ENCODE assay signal across 8 mouse cellular contexts in the genomic region with DNA sequence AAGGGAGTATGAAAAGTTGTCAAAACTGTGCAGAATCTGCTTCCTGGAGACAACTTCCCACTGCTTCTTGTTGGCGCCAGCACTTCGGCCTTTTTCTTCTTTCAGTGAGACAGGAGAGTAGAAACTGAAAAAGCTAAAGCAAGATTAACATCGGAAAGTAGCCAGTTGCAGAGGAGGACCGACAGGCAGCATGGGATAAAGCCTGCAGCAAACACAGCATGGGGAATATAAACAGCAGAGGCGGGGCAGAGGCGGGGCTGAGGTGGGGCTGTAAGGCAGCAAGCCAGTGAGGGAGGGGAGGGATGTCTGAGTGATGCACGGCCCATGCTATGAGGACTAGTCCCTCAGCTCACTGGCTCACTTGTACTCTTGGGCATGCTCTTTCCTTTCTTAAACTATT.
DNase-seq lines count a peak whose midpoint lies in the region; ATAC-seq and TF ChIP-seq lines count a peak whose summit lies in the region.

No protein-coding gene starts in this region.

- no peak for TF ChIP-seq CTCF in forebrain, postnatal 0 days (IDR thresholded peaks at IDR 0.05; ENCODE audit: low read depth)
- no peak for TF ChIP-seq CTCF in midbrain, postnatal 0 days (IDR thresholded peaks at IDR 0.05)
- no peak for TF ChIP-seq CTCF in intestine, postnatal 0 days (IDR thresholded peaks at IDR 0.05; ENCODE audit: low read depth)

- no peak overlapping the region for H3K27ac ChIP-seq in forebrain, embryonic 14.5 days (ENCODE audit: low read depth, low read length)
- no peak overlapping the region for H3K27ac ChIP-seq in forebrain, postnatal 0 days (ENCODE audit: low read depth, low read length)
- no peak overlapping the region for H3K27ac ChIP-seq in limb, embryonic 11.5 days (replicated peaks; ENCODE audit: low read depth, low read length)
- no peak overlapping the region for H3K27ac ChIP-seq in limb, embryonic 10.5 days
- H3K27ac ChIP-seq in embryonic facial prominence, embryonic 15.5 days (replicated peaks) = no peak overlapping the region
- H3K27ac ChIP-seq in midbrain, postnatal 0 days (ENCODE audit: low read depth, low read length) = no peak overlapping the region
- no peak overlapping the region for H3K27ac ChIP-seq in intestine, postnatal 0 days (ENCODE audit: low read depth, low read length)
- no peak overlapping the region for H3K27ac ChIP-seq in liver, embryonic 11.5 days (ENCODE audit: low read depth, low read length)

- H3K4me3 ChIP-seq in forebrain, embryonic 14.5 days (ENCODE audit: low read depth, low read length) = no peak overlapping the region
- H3K4me3 ChIP-seq in forebrain, postnatal 0 days (ENCODE audit: low read depth, low read length) = no peak overlapping the region
- H3K4me3 ChIP-seq in limb, embryonic 11.5 days (ENCODE audit: low read depth, low read length) = no peak overlapping the region
- H3K4me3 ChIP-seq in limb, embryonic 10.5 days = no peak overlapping the region
- H3K4me3 ChIP-seq in embryonic facial prominence, embryonic 15.5 days (replicated peaks) = no peak overlapping the region
- no peak overlapping the region for H3K4me3 ChIP-seq in midbrain, postnatal 0 days (ENCODE audit: low read depth, low read length)
- no peak overlapping the region for H3K4me3 ChIP-seq in intestine, postnatal 0 days (ENCODE audit: low read depth, low read length)
- no peak overlapping the region for H3K4me3 ChIP-seq in liver, embryonic 11.5 days (ENCODE audit: low read depth, low read length)

- no peaks in the 10 kb centered on the region for H3K9me3 ChIP-seq in forebrain, embryonic 14.5 days (replicated peaks; ENCODE audit: control insufficient read depth, low read length)
- H3K9me3 ChIP-seq in forebrain, postnatal 0 days (ENCODE audit: low read length) = no peaks in the 10 kb centered on the region
- no peaks in the 10 kb centered on the region for H3K9me3 ChIP-seq in limb, embryonic 11.5 days (ENCODE audit: control insufficient read depth, low read length)
- no peaks in the 10 kb centered on the region for H3K9me3 ChIP-seq in limb, embryonic 10.5 days (replicated peaks)
- no peaks in the 10 kb centered on the region for H3K9me3 ChIP-seq in embryonic facial prominence, embryonic 15.5 days (replicated peaks)
- H3K9me3 ChIP-seq in midbrain, postnatal 0 days (ENCODE audit: low read length) = no peaks in the 10 kb centered on the region
- H3K9me3 ChIP-seq in intestine, postnatal 0 days (ENCODE audit: control insufficient read depth) = no peaks in the 10 kb centered on the region
- no peaks in the 10 kb centered on the region for H3K9me3 ChIP-seq in liver, embryonic 11.5 days (ENCODE audit: control insufficient read depth, low read length)

- H3K27me3 ChIP-seq in forebrain, embryonic 14.5 days (replicated peaks; ENCODE audit: control insufficient read depth, insufficient read depth, low read length) = no peaks in the 10 kb centered on the region
- no peaks in the 10 kb centered on the region for H3K27me3 ChIP-seq in forebrain, postnatal 0 days (ENCODE audit: insufficient read depth, low read length)
- no peaks in the 10 kb centered on the region for H3K27me3 ChIP-seq in limb, embryonic 11.5 days (ENCODE audit: control insufficient read depth, insufficient read depth, low read length)
- no peaks in the 10 kb centered on the region for H3K27me3 ChIP-seq in limb, embryonic 10.5 days (ENCODE audit: low read depth, poor library complexity, severe bottlenecking)
- no peaks in the 10 kb centered on the region for H3K27me3 ChIP-seq in embryonic facial prominence, embryonic 15.5 days
- H3K27me3 ChIP-seq in midbrain, postnatal 0 days (ENCODE audit: insufficient read depth, low read length) = no peaks in the 10 kb centered on the region
- H3K27me3 ChIP-seq in intestine, postnatal 0 days (replicated peaks; ENCODE audit: control insufficient read depth, insufficient read depth, low read length) = no peaks in the 10 kb centered on the region
- no peaks in the 10 kb centered on the region for H3K27me3 ChIP-seq in liver, embryonic 11.5 days (replicated peaks; ENCODE audit: control insufficient read depth, insufficient read depth, low read length)

- DNase-seq in forebrain, embryonic 14.5 days (ENCODE audit: low spot score) = peak; percentile 32
- no peak for DNase-seq in forebrain, postnatal 0 days
- peak; percentile 41 for DNase-seq in limb, embryonic 11.5 days (ENCODE audit: low spot score)
- DNase-seq in limb, embryonic 10.5 days (ENCODE audit: low spot score) = no peak
- DNase-seq in midbrain, postnatal 0 days (ENCODE audit: low spot score) = peak; percentile 21
- no peak for DNase-seq in liver, embryonic 11.5 days (ENCODE audit: low spot score)

- 14% methylated on average over 7 of the region's 7 CpGs for WGBS in forebrain, embryonic 14.5 days
- 17% methylated on average over 7 of the region's 7 CpGs for WGBS in forebrain, postnatal 0 days
- WGBS in limb, embryonic 11.5 days = 19% methylated on average over 7 of the region's 7 CpGs
- 15% methylated on average over 7 of the region's 7 CpGs for WGBS in limb, embryonic 10.5 days
- 15% methylated on average over 7 of the region's 7 CpGs for WGBS in embryonic facial prominence, embryonic 15.5 days
- WGBS in midbrain, postnatal 0 days = 14% methylated on average over 7 of the region's 7 CpGs
- 16% methylated on average over 7 of the region's 7 CpGs for WGBS in intestine, postnatal 0 days
- WGBS in liver, embryonic 11.5 days = 21% methylated on average over 7 of the region's 7 CpGs

- no peaks in the 10 kb centered on the region for H3K36me3 ChIP-seq in forebrain, embryonic 14.5 days (ENCODE audit: control insufficient read depth, insufficient read depth, low read length)
- no peaks in the 10 kb centered on the region for H3K36me3 ChIP-seq in forebrain, postnatal 0 days (ENCODE audit: insufficient read depth)
- H3K36me3 ChIP-seq in limb, embryonic 11.5 days (ENCODE audit: control insufficient read depth, insufficient read depth, low read length) = no peaks in the 10 kb centered on the region
- no peaks in the 10 kb centered on the region for H3K36me3 ChIP-seq in limb, embryonic 10.5 days
- no peaks in the 10 kb centered on the region for H3K36me3 ChIP-seq in embryonic facial prominence, embryonic 15.5 days
- H3K36me3 ChIP-seq in midbrain, postnatal 0 days (ENCODE audit: insufficient read depth, low read length) = no peaks in the 10 kb centered on the region
- H3K36me3 ChIP-seq in intestine, postnatal 0 days (ENCODE audit: control insufficient read depth, insufficient read depth) = no peaks in the 10 kb centered on the region
- H3K36me3 ChIP-seq in liver, embryonic 11.5 days (ENCODE audit: control insufficient read depth, insufficient read depth, low read length) = no peaks in the 10 kb centered on the region

- no peak overlapping the region for H3K9ac ChIP-seq in forebrain, embryonic 14.5 days (ENCODE audit: low read length)
- no peak overlapping the region for H3K9ac ChIP-seq in forebrain, postnatal 0 days
- no peak overlapping the region for H3K9ac ChIP-seq in limb, embryonic 11.5 days (ENCODE audit: low read length)
- H3K9ac ChIP-seq in embryonic facial prominence, embryonic 15.5 days = no peak overlapping the region
- H3K9ac ChIP-seq in midbrain, postnatal 0 days (replicated peaks; ENCODE audit: low read length, poor library complexity, severe bottlenecking) = no peak overlapping the region
- no peak overlapping the region for H3K9ac ChIP-seq in intestine, postnatal 0 days (ENCODE audit: low read depth, low read length)
- no peak overlapping the region for H3K9ac ChIP-seq in liver, embryonic 11.5 days (ENCODE audit: low read depth, low read length)

- no peak for ATAC-seq in forebrain, embryonic 14.5 days
- no peak for ATAC-seq in forebrain, postnatal 0 days
- ATAC-seq in limb, embryonic 11.5 days (ENCODE audit: insufficient number of reproducible peaks, low FRiP score, low TSS enrichment, low read depth) = no peak
- ATAC-seq in embryonic facial prominence, embryonic 15.5 days (ENCODE audit: insufficient number of reproducible peaks, low FRiP score, low TSS enrichment, low read depth) = no peak; the same call in 1 of the 2 replicates
- no peak for ATAC-seq in midbrain, postnatal 0 days (ENCODE audit: low FRiP score)
- no peak for ATAC-seq in intestine, postnatal 0 days
- no peak for ATAC-seq in liver, embryonic 11.5 days (replicated peaks; ENCODE audit: low FRiP score)

- no peak overlapping the region for H3K4me2 ChIP-seq in forebrain, embryonic 14.5 days (ENCODE audit: low read length)
- H3K4me2 ChIP-seq in forebrain, postnatal 0 days (ENCODE audit: low read depth) = no peak overlapping the region
- H3K4me2 ChIP-seq in limb, embryonic 11.5 days (ENCODE audit: low read depth, severe bottlenecking) = no peak overlapping the region
- H3K4me2 ChIP-seq in embryonic facial prominence, embryonic 15.5 days (replicated peaks) = peak overlapping the region; percentile 19
- H3K4me2 ChIP-seq in midbrain, postnatal 0 days (ENCODE audit: low read depth, low read length, poor library complexity, severe bottlenecking) = no peak overlapping the region
- H3K4me2 ChIP-seq in intestine, postnatal 0 days (replicated peaks; ENCODE audit: low read depth) = no peak overlapping the region
- H3K4me2 ChIP-seq in liver, embryonic 11.5 days = no peak overlapping the region

- H3K4me1 ChIP-seq in forebrain, embryonic 14.5 days (ENCODE audit: control insufficient read depth, insufficient read depth, low read length) = no peaks in the 10 kb centered on the region
- no peaks in the 10 kb centered on the region for H3K4me1 ChIP-seq in forebrain, postnatal 0 days (ENCODE audit: insufficient read depth)
- no peaks in the 10 kb centered on the region for H3K4me1 ChIP-seq in limb, embryonic 11.5 days (ENCODE audit: control insufficient read depth, insufficient read depth, low read length)
- H3K4me1 ChIP-seq in limb, embryonic 10.5 days = 0 out of 2 replicates have a peak, but pooled peaks cover 4% of the 10 kb centered on the region
- 0 out of 2 replicates have a peak, but pooled peaks cover 5% of the 10 kb centered on the region for H3K4me1 ChIP-seq in embryonic facial prominence, embryonic 15.5 days
- H3K4me1 ChIP-seq in midbrain, postnatal 0 days (ENCODE audit: insufficient read depth, low read length) = no peaks in the 10 kb centered on the region
- H3K4me1 ChIP-seq in intestine, postnatal 0 days (replicated peaks; ENCODE audit: control insufficient read depth, insufficient read depth, low read length) = no peaks in the 10 kb centered on the region
- no peaks in the 10 kb centered on the region for H3K4me1 ChIP-seq in liver, embryonic 11.5 days (replicated peaks; ENCODE audit: control insufficient read depth, insufficient read depth, low read length)

Comparison
In these comparisons a context has a peak if more than half of its experiments do, and no peak if none do; other contexts are left out.
1. DNase-seq: peak in forebrain, embryonic 14.5 days (single experiment), limb, embryonic 11.5 days (single experiment) and midbrain, postnatal 0 days (single experiment); none in forebrain, postnatal 0 days (single experiment), limb, embryonic 10.5 days (single experiment) and liver, embryonic 11.5 days (single experiment).